Mouse (Mus musculus): Measurements from ENCODE around the gene Mettl22. TPM values are rescaled to one million over a fixed set of nuclear protein-coding genes. Genes with fewer than 3 reads are reported as not detected.

The Mettl22 gene
- total and polyA plus RNA-seq, 2 experiments from 2014 or later, result 34.0 to 66.9 TPM

DNA sequence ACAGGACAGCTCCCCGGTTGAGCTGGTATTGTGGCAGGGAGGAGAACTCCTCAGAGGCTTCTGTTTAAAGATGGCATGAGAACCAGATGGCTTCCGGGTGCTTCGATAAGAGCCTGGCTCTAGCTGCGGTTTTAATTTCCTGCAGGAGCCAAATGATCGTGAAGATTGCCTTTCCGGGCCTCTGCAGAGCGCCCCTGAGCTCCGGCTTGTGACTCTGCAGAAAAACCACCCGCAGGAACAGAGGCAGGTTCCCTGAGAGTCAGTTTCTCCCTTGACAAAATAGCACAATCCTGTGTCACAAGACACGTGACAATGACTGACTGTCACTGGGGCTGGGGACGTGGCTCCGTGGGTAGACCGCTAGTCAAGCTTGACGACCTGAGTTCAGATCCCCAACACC, 59.4 kb downstream of the Mettl22 start:
- Histone ChIP-seq H3K27ac (peak overlapping the region; percentile 26; the same call in 1 of the 2 replicates), H3K9me3 (ENCODE audit: low read length) (no peaks in the 10 kb centered on the region), H3K4me1 (ENCODE audit: insufficient read depth, low read length) (peaks cover 4% of the 10 kb centered on the region; the same call in 1 of the 2 replicates), H3K4me2 (ENCODE audit: low read depth, low read length) (no peak overlapping the region), H3K4me3 (ENCODE audit: low read length) (no peak overlapping the region), H3K36me3 (ENCODE audit: insufficient read depth, low read length) (no peaks in the 10 kb centered on the region), H3K9ac (replicated peaks; ENCODE audit: low read length) (no peak overlapping the region), H3K27me3 (ENCODE audit: insufficient read depth, low read length) (no peaks in the 10 kb centered on the region)
- TF ChIP-seq CTCF (IDR thresholded peaks at IDR 0.05; ENCODE audit: low read depth), result no peak
- ATAC-seq (no peak), DNase-seq (ENCODE audit: low spot score) (peak; percentile 41)
- WGBS, result 56% methylated on average over 14 of the region's 14 CpGs

DNA sequence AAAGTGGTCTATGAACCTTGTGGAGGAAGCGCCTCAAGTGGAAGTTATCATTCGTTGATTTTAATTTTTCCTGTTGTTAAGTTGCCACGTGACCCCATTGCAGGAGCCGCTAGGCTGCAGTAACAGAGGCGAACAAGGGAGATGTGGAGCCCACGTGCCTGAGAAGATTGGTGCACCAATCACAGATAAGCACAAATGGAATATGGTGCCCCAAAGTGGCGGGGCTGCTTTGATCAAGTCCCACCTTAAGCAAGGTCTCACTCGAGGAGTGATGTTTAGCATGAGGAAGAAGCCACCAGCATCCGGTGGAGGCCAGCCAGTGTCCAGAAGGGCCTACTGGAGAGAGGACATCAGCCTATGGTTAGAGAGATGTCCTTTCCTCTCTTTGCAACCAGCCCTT, 61.9 kb downstream of the Mettl22 start:
- ATAC-seq, result no peak
- WGBS, result 94% methylated on average over 9 of the region's 9 CpGs
- TF ChIP-seq CTCF (IDR thresholded peaks at IDR 0.05; ENCODE audit: low read depth), result no peak
- H3K9ac ChIP-seq (replicated peaks; ENCODE audit: low read length), result no peak overlapping the region
- H3K36me3 ChIP-seq (ENCODE audit: insufficient read depth, low read length), result no peaks in the 10 kb centered on the region
- no peak for DNase-seq (ENCODE audit: low spot score)
- peaks cover 4% of the 10 kb centered on the region; the same call in 1 of the 2 replicates for H3K4me1 ChIP-seq (ENCODE audit: insufficient read depth, low read length)
- H3K9me3 ChIP-seq (ENCODE audit: low read length), result no peaks in the 10 kb centered on the region
- H3K4me2 ChIP-seq (ENCODE audit: low read depth, low read length), result no peak overlapping the region
- no peak overlapping the region for H3K4me3 ChIP-seq (ENCODE audit: low read length)
- no peaks in the 10 kb centered on the region for H3K27me3 ChIP-seq (ENCODE audit: insufficient read depth, low read length)
- H3K27ac ChIP-seq, result no peak overlapping the region

GRCm38 (mm10) chr16:8532894-8533293, 62.3 kb downstream of the Mettl22 start:
- ATAC-seq (no peak), DNase-seq (ENCODE audit: low spot score) (no peak)
- peaks cover 4% of the 10 kb centered on the region; the same call in 1 of the 2 replicates for H3K4me1 ChIP-seq (ENCODE audit: insufficient read depth, low read length)
- no peak overlapping the region for H3K4me2 ChIP-seq (ENCODE audit: low read depth, low read length)
- H3K27ac ChIP-seq, result no peak overlapping the region
- no peaks in the 10 kb centered on the region for H3K36me3 ChIP-seq (ENCODE audit: insufficient read depth, low read length)
- no peaks in the 10 kb centered on the region for H3K27me3 ChIP-seq (ENCODE audit: insufficient read depth, low read length)
- H3K9ac ChIP-seq (replicated peaks; ENCODE audit: low read length), result no peak overlapping the region
- no peak overlapping the region for H3K4me3 ChIP-seq (ENCODE audit: low read length)
- 75% methylated on average over 7 of the region's 7 CpGs for WGBS
- no peaks in the 10 kb centered on the region for H3K9me3 ChIP-seq (ENCODE audit: low read length)
- TF ChIP-seq CTCF (IDR thresholded peaks at IDR 0.05; ENCODE audit: low read depth), result no peak

DNA sequence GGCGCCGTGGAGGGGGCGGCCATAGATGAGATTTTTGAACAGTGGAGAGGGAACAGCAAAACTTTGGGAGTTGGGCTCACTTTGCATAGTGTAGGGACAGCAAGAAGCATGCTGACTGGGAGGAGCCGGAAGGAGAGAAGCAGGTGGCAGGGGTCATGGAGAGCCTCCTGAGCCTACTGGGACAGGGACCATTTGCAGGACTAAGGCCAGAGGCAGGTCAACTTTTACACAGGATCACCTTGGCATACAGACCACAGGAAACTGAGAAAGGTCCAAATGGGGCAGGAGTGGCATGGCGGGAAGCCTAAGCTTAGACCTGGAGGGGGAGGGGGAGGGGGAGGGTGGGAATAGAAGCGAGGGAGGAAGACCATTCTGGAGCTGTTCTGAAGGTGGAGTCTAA, 62.9 kb downstream of the Mettl22 start:
- Histone ChIP-seq H3K27ac (no peak overlapping the region), H3K9ac (replicated peaks; ENCODE audit: low read length) (no peak overlapping the region), H3K4me1 (ENCODE audit: insufficient read depth, low read length) (peaks cover 4% of the 10 kb centered on the region; the same call in 1 of the 2 replicates), H3K4me3 (ENCODE audit: low read length) (no peak overlapping the region), H3K36me3 (ENCODE audit: insufficient read depth, low read length) (no peaks in the 10 kb centered on the region), H3K9me3 (ENCODE audit: low read length) (no peaks in the 10 kb centered on the region), H3K4me2 (ENCODE audit: low read depth, low read length) (no peak overlapping the region), H3K27me3 (ENCODE audit: insufficient read depth, low read length) (no peaks in the 10 kb centered on the region)
- DNase-seq (ENCODE audit: low spot score) (no peak), ATAC-seq (no peak)
- 89% methylated on average over 6 of the region's 6 CpGs for WGBS
- TF ChIP-seq CTCF (IDR thresholded peaks at IDR 0.05; ENCODE audit: low read depth), result no peak

- no peak for TF ChIP-seq CTCF (IDR thresholded peaks at IDR 0.05; ENCODE audit: low read depth)
- Histone ChIP-seq H3K27ac (peak overlapping the region; percentile 48; the same call in 1 of the 2 replicates), H3K36me3 (ENCODE audit: insufficient read depth, low read length) (no peaks in the 10 kb centered on the region), H3K4me1 (ENCODE audit: insufficient read depth, low read length) (peaks cover 13% of the 10 kb centered on the region), H3K27me3 (ENCODE audit: insufficient read depth, low read length) (no peaks in the 10 kb centered on the region), H3K9ac (replicated peaks; ENCODE audit: low read length) (no peak overlapping the region), H3K4me3 (ENCODE audit: low read length) (no peak overlapping the region), H3K9me3 (ENCODE audit: low read length) (no peaks in the 10 kb centered on the region), H3K4me2 (ENCODE audit: low read depth, low read length) (no peak overlapping the region)
- WGBS, result 84% methylated on average over 11 of the region's 11 CpGs
- ATAC-seq (no peak), DNase-seq (ENCODE audit: low spot score) (no peak)
Measured at GRCm38 (mm10) chr16:8534466-8535200, 64.0 kb downstream of the Mettl22 start.

DNA sequence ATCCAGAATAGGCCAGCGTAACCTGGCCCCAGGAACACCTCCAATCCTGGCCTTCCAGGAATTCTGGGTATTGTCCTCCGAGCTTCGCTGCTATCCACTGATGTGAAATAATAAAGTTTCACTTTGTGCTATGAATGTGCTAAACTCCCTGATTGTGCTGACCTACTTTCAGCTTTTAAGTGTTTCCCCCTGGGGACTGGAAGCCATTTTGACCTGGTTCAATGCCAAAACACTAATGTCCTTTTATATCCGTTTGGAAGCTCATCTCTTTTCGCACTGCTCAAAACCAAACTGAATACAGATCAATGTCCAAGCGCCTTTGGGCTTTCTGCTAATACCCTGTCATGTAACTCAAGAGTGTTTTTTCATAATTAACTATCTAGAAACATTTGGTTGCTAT, 64.8 kb downstream of the Mettl22 start:
- DNase-seq (ENCODE audit: low spot score), result peak; percentile 67
- ATAC-seq, result no peak
- Histone ChIP-seq H3K27me3 (ENCODE audit: insufficient read depth, low read length) (no peaks in the 10 kb centered on the region), H3K36me3 (ENCODE audit: insufficient read depth, low read length) (no peaks in the 10 kb centered on the region), H3K9me3 (ENCODE audit: low read length) (no peaks in the 10 kb centered on the region), H3K9ac (replicated peaks; ENCODE audit: low read length) (no peak overlapping the region), H3K4me1 (ENCODE audit: insufficient read depth, low read length) (peaks cover 19% of the 10 kb centered on the region), H3K4me3 (ENCODE audit: low read length) (no peak overlapping the region), H3K4me2 (ENCODE audit: low read depth, low read length) (no peak overlapping the region), H3K27ac (peak overlapping the region; percentile 48; the same call in 1 of the 2 replicates)
- 64% methylated on average over 6 of the region's 6 CpGs for WGBS
- no peak for TF ChIP-seq CTCF (IDR thresholded peaks at IDR 0.05; ENCODE audit: low read depth)

Data from hindbrain, postnatal 0 days (tissue).